Mouse (Mus musculus) erythroblast, adult 5-6 weeks (primary cell): Measurements from ENCODE around the gene Gm21828. TPM values are rescaled to one million over a fixed set of nuclear protein-coding genes. Genes with fewer than 3 reads are reported as not detected.
"Not testable (repeated sequence)": the region's sequence is repeated elsewhere in the genome, so short reads cannot be mapped to it uniquely, and the experiment has no call there.

Source experiments
- ATAC-seq: replicated peaks from 2 replicates; pipeline ENCODE4 v1.8.0; 2016; ENCODE audit warnings: moderate number of reproducible peaks, mild to moderate bottlenecking, moderate TSS enrichment, inconsistent platforms; ENCODE audit not compliant: poor library complexity, low FRiP score, severe bottlenecking
- total RNA-seq, 2 experiments: library from RNA; stranded (forward) in 1 of 2; stranded (reverse) in 1 of 2; fragments of 150-400 nt in 1 of 2; fragments of 200-764, 138-1000 nt in 1 of 2; gene quantifications; 2 replicates each; pipeline versions ENCODE4 v1.2.3 to v1.2.4; 2015 to 2017; ENCODE audit warnings: low replicate concordance in 2 of 2

The Gm21828 gene
- total RNA-seq (2015; ENCODE audit: low replicate concordance): not detected in 2 replicates
- total RNA-seq (2017; ENCODE audit: low replicate concordance): not detected in 2 replicates

DNA sequence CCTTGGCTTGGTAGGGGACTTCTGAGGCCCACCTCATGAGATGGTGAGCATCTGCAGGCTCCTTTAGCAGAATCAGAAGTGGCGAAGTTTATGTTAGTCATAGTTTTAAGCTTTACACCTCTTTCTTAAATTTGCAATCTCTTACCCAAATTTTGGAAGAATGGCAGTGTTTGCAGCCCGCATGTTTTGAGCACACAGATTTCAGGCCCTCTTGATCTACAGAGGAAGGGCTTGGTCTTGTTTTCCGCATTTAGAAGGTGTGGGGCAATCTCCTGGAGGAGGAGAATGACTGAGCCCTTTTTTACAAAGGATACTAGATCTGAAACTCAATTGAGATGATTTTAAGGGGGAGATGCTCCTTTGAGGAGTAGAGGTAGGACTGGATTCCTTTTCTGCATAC is at the start of gene Gm21828:
TSS of gene Gm21828 (minus strand) at position 101 of the 400 bp plus-strand sequence.
- ATAC-seq: not testable (repeated sequence)

DNA sequence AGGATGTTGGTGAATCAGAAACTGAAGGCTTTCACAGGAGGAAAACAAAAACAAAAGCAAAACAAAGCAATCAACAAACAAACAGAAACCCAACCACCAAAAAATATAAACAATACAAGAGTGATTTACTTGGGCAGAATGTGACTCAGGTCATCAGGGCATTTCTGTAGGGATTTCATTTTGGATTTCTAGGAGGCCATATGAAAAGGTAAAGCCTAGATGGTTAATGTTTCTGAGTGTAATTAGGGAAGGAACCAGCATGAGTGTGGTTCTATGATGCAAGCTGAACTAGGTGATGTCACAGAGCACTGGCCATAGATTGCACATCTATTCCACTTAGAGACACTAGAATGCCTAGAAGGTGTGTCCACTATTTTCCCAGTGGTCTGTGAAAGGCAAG is 28.4 kb upstream of the Gm21828 start, which contains the start of the genes Gm21440 and Gm21454:
TSS of gene Gm21440 (plus strand) at position 301 of the 400 bp plus-strand sequence.
TSS of gene Gm21454 (plus strand) at position 352 of the 400 bp plus-strand sequence.
- ATAC-seq: not testable (repeated sequence)

Other genes with a start within 250 kb of the Gm21828 start
- gene Gm20807, start 181.0 kb downstream of the Gm21828 start, total RNA-seq (2015; ENCODE audit: low replicate concordance): not detected in 2 replicates
- not detected in 2 replicates for gene Gm20807, start 181.0 kb downstream of the Gm21828 start, total RNA-seq (2017; ENCODE audit: low replicate concordance)
- gene Gm21891, start 90.4 kb downstream of the Gm21828 start, total RNA-seq (2015; ENCODE audit: low replicate concordance): not detected in 2 replicates
- not detected in 2 replicates for gene Gm21891, start 90.4 kb downstream of the Gm21828 start, total RNA-seq (2017; ENCODE audit: low replicate concordance)
- not detected in 2 replicates for gene Gm21425, start 62.0 kb downstream of the Gm21828 start, total RNA-seq (2015; ENCODE audit: low replicate concordance)
- not detected in 2 replicates for gene Gm21425, start 62.0 kb downstream of the Gm21828 start, total RNA-seq (2017; ENCODE audit: low replicate concordance)
- not detected in 2 replicates for gene Gm21440, start 28.5 kb upstream of the Gm21828 start, total RNA-seq (2015; ENCODE audit: low replicate concordance)
- gene Gm21440, start 28.5 kb upstream of the Gm21828 start, total RNA-seq (2017; ENCODE audit: low replicate concordance): not detected in 2 replicates
- not detected in 2 replicates for gene Gm21454, start 28.5 kb upstream of the Gm21828 start, total RNA-seq (2015; ENCODE audit: low replicate concordance)
- gene Gm21454, start 28.5 kb upstream of the Gm21828 start, total RNA-seq (2017; ENCODE audit: low replicate concordance): not detected in 2 replicates
- gene Gm21725, start 125.1 kb upstream of the Gm21828 start, total RNA-seq (2015; ENCODE audit: low replicate concordance): not detected in 2 replicates
- gene Gm21725, start 125.1 kb upstream of the Gm21828 start, total RNA-seq (2017; ENCODE audit: low replicate concordance): not detected in 2 replicates
- not detected in 2 replicates for gene Gm21866, start 241.7 kb upstream of the Gm21828 start, total RNA-seq (2015; ENCODE audit: low replicate concordance)
- not detected in 2 replicates for gene Gm21866, start 241.7 kb upstream of the Gm21828 start, total RNA-seq (2017; ENCODE audit: low replicate concordance)